Mouse (Mus musculus): ENCODE measurements at regions not wholly inside any gene's neighbourhood (a gene's known extent, or its start where the extent isn't known, plus 50 kb on each side); places are given as distances from the start of the nearest gene placed in this dataset.

- TF ChIP-seq MYOD1 (IDR thresholded peaks at IDR 0.05; ENCODE audit: control insufficient read depth in 1 of 3, insufficient read length in 2 of 3, low read depth in 2 of 3) (no peak), E2F4 (IDR thresholded peaks at IDR 0.05; ENCODE audit: insufficient read depth) (no peak), POLR2A (IDR thresholded peaks at IDR 0.05; ENCODE audit: insufficient read length, low read depth) (no peak), TCF12 (IDR thresholded peaks at IDR 0.05; ENCODE audit: insufficient read depth, poor library complexity, severe bottlenecking) (no peak)
These were observed 64.5 kb upstream of the Tank start for GRCm38 (mm10) chr2:61513787-61514444.
